Mouse (Mus musculus) stomach, embryonic 14.5 days (tissue): ENCODE measurements around the gene Rras2. TPM values are rescaled to one million over a fixed set of nuclear protein-coding genes. Genes with fewer than 3 reads are reported as not detected.

Experiments used
- ATAC-seq: fragments of 200-750 bp; cut with Nextera tagmentation; 2 replicates; pipeline ENCODE4 v1.8.0; 2017; ENCODE audit warnings: low read depth, moderate TSS enrichment; ENCODE audit not compliant: insufficient number of reproducible peaks, insufficient read depth, low FRiP score
- H3K27ac ChIP-seq: fragments of 300-500 bp; sonication (generic); 2 replicates; pipeline ENCODE4 v1.5.1; 2014; ENCODE audit warnings: mild to moderate bottlenecking, low read length, moderate library complexity, mixed read lengths
- H3K27me3 ChIP-seq: fragments of 300-500 bp; sonication (generic); 2 replicates; pipeline ENCODE4 v1.6.1; 2014; ENCODE audit warnings: low read length, control low read depth, mixed read lengths; ENCODE audit not compliant: control insufficient read depth, insufficient read depth
- H3K36me3 ChIP-seq: fragments of 300-500 bp; sonication (generic); 2 replicates; pipeline ENCODE4 v1.6.1; 2014; ENCODE audit warnings: mild to moderate bottlenecking, control low read depth, low read length, moderate library complexity, mixed read lengths; ENCODE audit not compliant: control insufficient read depth, insufficient read depth
- H3K4me1 ChIP-seq: fragments of 300-500 bp; sonication (generic); 2 replicates; pipeline ENCODE4 v1.6.1; 2014; ENCODE audit warnings: low read length, control low read depth, mixed read lengths; ENCODE audit not compliant: control insufficient read depth, insufficient read depth
- H3K4me2 ChIP-seq: fragments of 300-500 bp; sonication (generic); replicated peaks from 2 replicates; pipeline ENCODE4 v1.6.1; 2014; ENCODE audit warnings: low read depth, low read length, control low read depth
- H3K4me3 ChIP-seq: fragments of 300-500 bp; sonication (generic); 2 replicates; pipeline ENCODE4 v1.5.1; 2014; ENCODE audit warnings: low read depth, low read length, control low read depth
- H3K9ac ChIP-seq: fragments of 300-500 bp; sonication (generic); replicated peaks from 2 replicates; pipeline ENCODE4 v1.6.1; 2014; ENCODE audit warnings: low read depth, mild to moderate bottlenecking, control low read depth, low read length, moderate library complexity, mixed read lengths
- H3K9me3 ChIP-seq: fragments of 300-500 bp; sonication (generic); 2 replicates; pipeline ENCODE4 v1.6.1; 2016; ENCODE audit warnings: low read depth, low read length, control low read depth; ENCODE audit not compliant: control insufficient read depth
- WGBS: fragments of 180-500 bp; shearing (Covaris S2); extraction: QIAGEN DNeasy Blood & Tissue Kit; methylation state at CpG from one replicate; pipeline ENCODE4 v1.1.7; 2014; 5-methylcytosine and 5-hydroxymethylcytosine counted together
- polyA plus RNA-seq: library from polyadenylated mRNA; unstranded; fragments of >200 nt; fragmentation: Nextera tagmentation; extraction: Ambion mirVana; gene quantifications from 2 replicates; pipeline ENCODE4 v1.2.1, GENCODE M21; 2014

The Rras2 gene
- polyA plus RNA-seq, 1 experiment from 2014 or later: 29.4 TPM

DNA sequence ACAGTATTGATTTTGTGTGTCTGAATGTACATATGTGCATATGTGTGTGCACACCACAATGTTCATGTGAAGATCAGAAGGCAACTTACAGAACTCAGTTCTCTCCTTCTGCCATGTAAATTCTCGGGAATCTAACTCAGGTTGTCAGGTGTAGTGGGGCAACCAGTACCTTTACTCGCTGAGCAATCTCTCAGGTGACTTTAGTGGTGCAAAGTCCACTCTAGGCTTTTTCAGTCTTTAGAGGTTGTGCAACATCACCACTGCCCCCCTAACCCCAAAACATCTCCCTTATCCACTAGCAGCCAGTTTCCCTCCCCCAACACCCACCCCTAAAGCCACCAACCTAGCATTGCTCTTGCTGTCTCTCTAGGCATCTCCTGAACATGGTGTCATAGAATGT lies 43.0 kb downstream of the Rras2 start:
- Histone ChIP-seq H3K36me3 (no peaks in the 10 kb centered on the region), H3K4me2 (no peak overlapping the region), H3K9me3 (no peaks in the 10 kb centered on the region), H3K4me3 (no peak overlapping the region), H3K27me3 (no peaks in the 10 kb centered on the region), H3K4me1 (peaks cover 21% of the 10 kb centered on the region; the same call in 1 of the 2 replicates), H3K27ac (no peak overlapping the region), H3K9ac (no peak overlapping the region)
- 83% methylated on average over 2 of the region's 2 CpGs for WGBS
- ATAC-seq: no peak

DNA sequence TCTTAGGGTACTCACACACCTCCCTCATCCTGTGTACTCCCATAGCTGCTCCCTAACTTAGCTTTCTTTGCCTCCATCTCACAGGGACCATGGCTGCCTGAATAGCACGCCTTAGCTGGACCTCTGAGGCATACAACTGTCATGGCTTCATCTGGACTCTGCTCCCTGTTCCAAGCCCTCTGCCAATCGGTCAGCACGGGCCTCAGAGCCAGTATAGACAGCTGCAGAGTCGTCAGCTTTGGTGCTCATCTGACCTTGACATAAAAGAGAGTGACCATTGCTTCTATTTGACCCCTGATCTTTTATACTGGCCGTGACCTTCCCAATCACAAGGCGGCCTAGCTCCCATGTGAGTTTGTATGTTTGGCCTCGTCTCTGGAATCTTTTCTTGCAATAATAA lies 43.4 kb downstream of the Rras2 start:
- no peak overlapping the region for H3K27ac ChIP-seq
- no peak for ATAC-seq
- H3K27me3 ChIP-seq: no peaks in the 10 kb centered on the region
- WGBS: 73% methylated on average over 7 of the region's 7 CpGs
- H3K4me3 ChIP-seq: no peak overlapping the region
- no peak overlapping the region for H3K4me2 ChIP-seq
- peaks cover 21% of the 10 kb centered on the region; the same call in 1 of the 2 replicates for H3K4me1 ChIP-seq
- H3K9me3 ChIP-seq: no peaks in the 10 kb centered on the region
- no peaks in the 10 kb centered on the region for H3K36me3 ChIP-seq
- H3K9ac ChIP-seq: no peak overlapping the region

DNA sequence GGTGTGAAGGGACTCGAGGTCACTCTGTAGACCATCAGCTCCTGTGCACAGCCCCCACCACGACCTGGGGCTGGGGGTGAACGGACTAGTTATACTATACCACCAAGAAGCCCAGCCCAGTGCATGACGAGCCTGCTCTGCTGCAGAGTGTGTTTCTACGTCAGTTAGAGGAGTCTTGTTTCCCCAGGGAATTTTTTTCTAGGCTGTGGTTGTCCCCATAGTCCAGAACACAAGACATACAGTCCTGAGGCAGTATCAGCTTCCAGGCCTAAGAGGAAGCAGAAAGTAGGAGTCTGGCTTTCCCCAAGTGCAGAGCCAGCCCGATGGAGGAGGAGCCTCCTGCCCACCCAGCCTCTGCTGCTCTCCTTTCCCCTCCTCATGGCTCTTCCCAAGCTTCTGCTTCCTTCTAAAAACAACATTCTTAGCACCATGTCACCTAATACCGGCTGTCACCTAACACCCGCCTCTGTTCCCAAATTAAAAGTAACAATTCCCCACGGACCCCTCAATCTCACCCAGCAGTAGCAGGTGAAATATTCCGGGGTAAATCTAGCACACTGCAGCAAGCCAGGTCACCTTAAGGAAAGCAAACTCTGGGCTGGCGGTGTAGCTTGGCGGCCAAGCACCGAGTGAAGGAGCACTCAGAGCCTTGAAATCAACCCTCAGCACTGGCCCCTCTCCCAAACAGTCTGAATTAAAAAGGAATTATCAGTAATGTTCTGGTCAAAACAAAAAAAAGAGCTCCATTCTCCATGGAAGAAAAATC lies 45.5 kb downstream of the Rras2 start:
- Histone ChIP-seq H3K36me3 (no peaks in the 10 kb centered on the region), H3K27ac (peak overlapping the region; percentile 44; the same call in 1 of the 2 replicates), H3K9ac (no peak overlapping the region), H3K4me2 (0 out of 2 replicates have a peak overlapping the region, but pooled peaks have one; percentile 1), H3K27me3 (no peaks in the 10 kb centered on the region), H3K9me3 (no peaks in the 10 kb centered on the region), H3K4me3 (no peak overlapping the region), H3K4me1 (peaks cover 21% of the 10 kb centered on the region; the same call in 1 of the 2 replicates)
- 0 out of 2 replicates have a peak, but pooled peaks have one; percentile 59 for ATAC-seq
- 15% methylated on average over 13 of the region's 13 CpGs for whole genome bisulfite sequencing

DNA sequence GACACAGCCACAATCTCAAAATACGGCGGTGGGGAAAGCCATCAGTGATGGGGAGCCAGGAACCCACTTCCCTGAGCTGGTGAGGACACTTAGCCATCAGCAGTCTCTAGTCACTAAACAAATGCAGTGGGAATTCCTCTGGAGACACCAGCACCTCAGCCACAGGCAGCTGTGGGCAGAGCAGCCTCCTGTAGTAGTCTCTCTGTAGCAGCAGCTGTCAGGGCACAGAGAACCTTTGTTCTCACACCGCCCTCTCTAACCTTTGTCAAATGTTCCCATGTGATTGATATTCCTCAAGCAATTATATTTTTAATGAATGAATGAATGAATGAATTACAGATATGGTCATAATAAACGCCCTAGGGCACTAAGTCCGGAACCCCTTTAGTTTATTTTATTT lies 46.2 kb downstream of the Rras2 start:
- no peak overlapping the region for H3K4me2 ChIP-seq
- H3K27ac ChIP-seq: no peak overlapping the region
- WGBS: 76% methylated on average over 5 of the region's 5 CpGs
- ATAC-seq: no peak
- no peaks in the 10 kb centered on the region for H3K36me3 ChIP-seq
- no peak overlapping the region for H3K9ac ChIP-seq
- no peaks in the 10 kb centered on the region for H3K27me3 ChIP-seq
- no peaks in the 10 kb centered on the region for H3K9me3 ChIP-seq
- no peak overlapping the region for H3K4me3 ChIP-seq
- H3K4me1 ChIP-seq: peaks cover 21% of the 10 kb centered on the region; the same call in 1 of the 2 replicates

DNA sequence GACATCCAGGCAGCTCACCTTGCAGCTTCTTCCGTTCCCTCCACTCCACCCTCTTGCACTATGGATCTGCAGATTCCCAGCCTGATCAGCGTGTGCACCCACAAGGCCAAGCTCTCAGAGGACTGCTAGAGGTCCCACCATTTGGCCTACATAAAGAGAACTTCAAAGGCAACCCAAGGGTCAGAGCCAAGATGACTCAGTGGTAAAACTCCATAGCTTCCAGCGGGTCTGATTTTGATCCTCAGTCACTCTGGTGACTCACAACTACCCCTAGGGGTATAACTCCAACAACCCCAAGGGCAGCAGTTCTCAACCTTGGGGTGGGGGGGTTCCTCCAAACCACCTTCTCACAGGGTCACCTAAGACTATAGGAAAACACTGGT lies 47.1 kb downstream of the Rras2 start:
- H3K4me2 ChIP-seq: no peak overlapping the region
- H3K4me3 ChIP-seq: no peak overlapping the region
- H3K9ac ChIP-seq: no peak overlapping the region
- peaks cover 23% of the 10 kb centered on the region; the same call in 1 of the 2 replicates for H3K4me1 ChIP-seq
- H3K27ac ChIP-seq: no peak overlapping the region
- 84% methylated on average over 3 of the region's 3 CpGs for WGBS
- H3K9me3 ChIP-seq: no peaks in the 10 kb centered on the region
- no peak for ATAC-seq
- H3K36me3 ChIP-seq: no peaks in the 10 kb centered on the region
- no peaks in the 10 kb centered on the region for H3K27me3 ChIP-seq

DNA sequence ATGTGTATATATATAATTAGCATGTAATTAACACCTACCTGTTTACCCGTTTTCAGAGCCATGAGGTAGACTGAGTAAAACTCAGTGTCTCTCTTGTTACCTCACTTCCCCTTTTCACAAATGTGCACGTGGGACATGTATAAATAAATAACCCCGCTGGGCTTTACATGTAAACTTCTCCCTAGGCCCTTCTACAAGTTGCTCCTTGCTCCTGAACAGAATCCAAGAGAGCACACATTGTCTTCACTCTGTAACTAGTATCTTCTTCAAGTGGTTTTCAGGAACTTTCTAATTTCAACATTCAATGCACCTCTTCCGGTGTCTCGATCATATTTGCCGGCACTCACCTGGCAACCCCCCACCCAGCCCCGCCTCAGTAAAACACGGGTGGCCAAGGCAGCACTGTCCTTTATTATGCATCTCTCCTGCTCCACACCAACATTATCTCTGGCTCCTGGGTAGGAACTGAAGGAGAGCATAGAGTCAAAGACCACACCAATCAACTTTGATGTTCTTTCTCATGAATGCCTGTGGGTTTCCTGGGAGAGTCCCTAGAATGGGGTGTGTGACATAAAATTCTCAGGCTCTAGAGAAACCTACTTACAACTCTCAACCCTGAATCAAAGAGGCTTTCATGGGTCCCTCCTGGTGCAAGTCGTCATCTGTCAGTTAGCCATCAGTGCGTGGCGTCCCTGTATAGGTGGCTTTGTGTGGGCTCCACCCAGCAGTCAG lies 47.7 kb downstream of the Rras2 start:
- Histone ChIP-seq H3K4me3 (no peak overlapping the region), H3K27me3 (no peaks in the 10 kb centered on the region), H3K27ac (no peak overlapping the region), H3K4me2 (no peak overlapping the region), H3K4me1 (peaks cover 26% of the 10 kb centered on the region; the same call in 1 of the 2 replicates), H3K9ac (no peak overlapping the region), H3K9me3 (no peaks in the 10 kb centered on the region), H3K36me3 (no peaks in the 10 kb centered on the region)
- ATAC-seq: no peak
- WGBS: 73% methylated on average over 11 of the region's 11 CpGs

DNA sequence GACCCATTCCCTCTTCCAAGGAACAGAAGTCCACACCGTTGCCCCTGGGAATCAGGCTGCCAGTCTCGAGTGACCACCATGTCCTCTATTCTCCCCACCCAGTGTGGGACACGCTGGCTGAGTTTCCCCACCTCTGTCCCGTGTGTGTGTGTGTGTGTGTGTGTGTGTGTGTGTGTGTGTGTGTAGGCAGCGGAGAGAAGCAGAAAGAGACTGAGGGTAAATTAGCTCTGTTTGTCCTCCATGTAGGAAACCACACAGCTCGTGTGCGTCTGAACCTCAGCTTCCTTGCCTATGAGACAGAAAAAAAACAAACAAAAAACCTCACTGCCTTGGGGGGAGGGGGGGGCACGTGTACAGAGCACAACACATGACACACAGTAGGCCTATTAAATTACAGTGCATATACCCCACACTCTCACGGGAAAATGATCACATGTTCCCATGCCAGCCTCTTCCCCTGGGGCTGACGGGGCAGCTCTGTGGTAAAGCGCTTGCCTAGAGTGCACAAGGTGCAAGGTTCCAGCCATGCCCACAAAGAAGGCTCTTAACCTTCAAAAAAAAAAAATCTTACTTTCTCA lies 48.5 kb downstream of the Rras2 start:
- Histone ChIP-seq H3K9ac (no peak overlapping the region), H3K4me1 (peaks cover 26% of the 10 kb centered on the region; the same call in 1 of the 2 replicates), H3K9me3 (no peaks in the 10 kb centered on the region), H3K36me3 (no peaks in the 10 kb centered on the region), H3K4me2 (no peak overlapping the region), H3K27me3 (no peaks in the 10 kb centered on the region), H3K4me3 (no peak overlapping the region), H3K27ac (no peak overlapping the region)
- WGBS: 75% methylated on average over 11 of the region's 11 CpGs
- no peak for ATAC-seq

DNA sequence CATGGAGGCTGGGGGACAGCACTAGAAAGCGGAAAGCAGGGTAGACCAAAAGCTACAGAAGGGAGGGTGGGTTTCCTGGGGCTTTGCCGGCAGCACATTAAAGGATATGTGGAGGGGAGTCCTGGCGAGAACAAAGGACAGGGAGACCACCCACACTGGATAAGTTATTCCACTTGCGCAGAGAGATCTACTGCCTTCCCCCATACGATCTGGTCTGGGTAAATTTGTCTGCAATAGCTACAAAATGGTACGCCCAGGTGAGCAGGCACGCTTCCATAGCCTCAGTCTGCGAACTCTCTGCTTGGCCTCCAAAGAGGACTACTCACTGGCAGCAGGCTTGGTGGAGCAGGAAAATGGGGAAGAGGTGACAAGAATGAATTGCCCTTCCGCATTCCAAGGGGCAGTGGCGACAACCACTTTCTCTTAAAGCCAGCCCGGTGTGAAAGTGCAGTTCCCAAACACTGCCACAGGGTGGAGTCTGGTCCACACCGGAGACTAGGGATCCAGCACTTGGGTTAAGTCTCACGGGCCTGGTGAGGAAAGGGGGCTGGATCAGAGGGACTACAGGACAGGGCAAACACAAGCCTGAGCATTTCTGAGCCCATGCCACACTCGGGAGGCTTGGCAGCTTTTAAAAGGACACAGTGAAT lies 50.9 kb downstream of the Rras2 start:
- 4% methylated on average over 14 of the region's 14 CpGs for WGBS
- Histone ChIP-seq H3K4me2 (peak overlapping the region; percentile 47), H3K9ac (no peak overlapping the region), H3K27ac (peak overlapping the region; percentile 52; the same call in 1 of the 2 replicates), H3K36me3 (no peaks in the 10 kb centered on the region), H3K27me3 (no peaks in the 10 kb centered on the region), H3K9me3 (no peaks in the 10 kb centered on the region), H3K4me3 (peak overlapping the region; percentile 11; the same call in 1 of the 2 replicates), H3K4me1 (peaks cover 20% of the 10 kb centered on the region; the same call in 1 of the 2 replicates)
- ATAC-seq: peak; percentile 72
